Mouse (Mus musculus) ES-Bruce4 (cell line): Measurements from ENCODE around the gene Slc8a3. TPM values are rescaled to one million over a fixed set of nuclear protein-coding genes. Genes with fewer than 3 reads are reported as not detected.

Experiments used
- H3K27ac ChIP-seq: 2 replicates; pipeline ENCODE4 v1.5.1; 2012; ENCODE audit warnings: low read length, inconsistent platforms; ENCODE audit not compliant: insufficient read depth
- H3K27me3 ChIP-seq: 2 replicates; pipeline ENCODE4 v1.6.1; 2012; ENCODE audit warnings: mild to moderate bottlenecking, low read length, inconsistent platforms; ENCODE audit not compliant: control insufficient read depth, poor library complexity, insufficient read depth, severe bottlenecking
- H3K36me3 ChIP-seq: 2 replicates; pipeline ENCODE4 v1.6.1; 2012; ENCODE audit warnings: inconsistent platforms, mild to moderate bottlenecking, low read length, moderate library complexity; ENCODE audit not compliant: control insufficient read depth, poor library complexity, insufficient read depth, severe bottlenecking
- H3K4me1 ChIP-seq: one replicate; pipeline ENCODE4 v1.8.1; 2011; ENCODE audit warnings: low read length; ENCODE audit not compliant: control insufficient read depth, insufficient read depth
- H3K4me3 ChIP-seq: 2 replicates; pipeline ENCODE4 v1.5.1; 2011; ENCODE audit warnings: low read depth, mild to moderate bottlenecking, low read length
- H3K9ac ChIP-seq: 2 replicates; pipeline ENCODE4 v1.6.1; 2012; ENCODE audit warnings: low read depth, mild to moderate bottlenecking, inconsistent platforms; ENCODE audit not compliant: poor library complexity, severe bottlenecking
- H3K9me3 ChIP-seq: replicated peaks from 2 replicates; pipeline ENCODE4 v1.6.1; 2012; ENCODE audit warnings: mild to moderate bottlenecking, low read length, inconsistent platforms; ENCODE audit not compliant: control insufficient read depth, poor library complexity, insufficient read depth, severe bottlenecking
- CTCF ChIP-seq: IDR thresholded peaks from one replicate; pipeline ENCODE4 v1.8.1; 2011; ENCODE audit warnings: low read depth, low read length
- EP300 ChIP-seq: IDR thresholded peaks from 2 replicates; pipeline ENCODE4 v1.6.1; 2011; ENCODE audit warnings: low read depth, low read length; ENCODE audit not compliant: insufficient read depth
- POLR2A ChIP-seq: IDR thresholded peaks from one replicate; pipeline ENCODE4 v1.8.1; 2011; ENCODE audit warnings: low read length; ENCODE audit not compliant: insufficient read depth
- polyA plus RNA-seq: library from polyadenylated mRNA; stranded (reverse); fragments of >200 nt; gene quantifications from 2 replicates; pipeline ENCODE4 v1.2.4, GENCODE M21; 2011; ENCODE audit warnings: low read depth; ENCODE audit not compliant: missing spikeins, insufficient read depth, insufficient read length

The Slc8a3 gene
- polyA plus RNA-seq, 1 experiment: 0.70 TPM

DNA sequence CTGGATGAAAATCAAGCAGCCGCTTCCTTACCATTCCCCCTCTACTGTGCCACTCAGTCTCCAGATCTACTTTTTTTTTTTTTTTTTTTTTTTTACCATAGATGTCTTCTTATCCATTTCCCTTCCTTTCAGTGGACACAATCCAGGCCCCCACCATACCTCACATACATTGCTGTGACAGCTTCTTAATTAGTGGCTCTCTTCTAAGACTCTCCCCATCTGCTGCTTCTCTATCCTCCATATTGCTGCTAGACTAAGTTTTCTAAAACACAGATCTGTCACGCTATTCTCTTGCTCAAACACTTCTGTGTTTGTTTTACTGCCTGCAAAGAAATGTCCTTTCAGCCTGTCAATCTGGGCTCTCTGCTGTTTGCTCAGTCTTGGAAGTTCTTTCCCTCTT, 54.9 kb downstream of the Slc8a3 start:
- no peak for TF ChIP-seq POLR2A
- no peak for TF ChIP-seq EP300
- no peak for TF ChIP-seq CTCF
- H3K4me3 ChIP-seq: no peak overlapping the region
- no peaks in the 10 kb centered on the region for H3K4me1 ChIP-seq
- no peak overlapping the region for H3K9ac ChIP-seq
- H3K27me3 ChIP-seq: no peaks in the 10 kb centered on the region
- no peak overlapping the region for H3K27ac ChIP-seq
- no peaks in the 10 kb centered on the region for H3K9me3 ChIP-seq
- H3K36me3 ChIP-seq: no peaks in the 10 kb centered on the region

DNA sequence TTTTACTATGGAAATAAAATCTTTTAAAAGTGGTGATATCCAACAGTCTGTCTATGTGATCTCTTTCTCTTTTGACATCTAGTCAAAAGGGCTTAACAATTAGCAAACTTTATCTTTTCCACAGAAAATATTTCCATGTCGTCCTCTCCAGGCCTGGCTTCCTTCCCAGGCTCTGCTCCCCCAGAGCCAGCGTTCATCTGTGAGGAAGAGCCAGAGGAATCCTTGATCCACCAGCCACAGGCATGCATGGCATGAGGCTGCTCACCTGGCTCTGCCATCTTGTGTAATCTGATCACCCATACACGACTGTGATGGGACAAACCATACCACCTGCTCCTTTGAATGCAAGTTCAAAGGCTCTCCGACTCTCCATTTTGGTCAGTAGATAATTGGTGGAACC, 58.4 kb downstream of the Slc8a3 start:
- Histone ChIP-seq H3K4me3 (no peak overlapping the region), H3K4me1 (no peaks in the 10 kb centered on the region), H3K9me3 (no peaks in the 10 kb centered on the region), H3K27ac (no peak overlapping the region), H3K27me3 (no peaks in the 10 kb centered on the region), H3K36me3 (no peaks in the 10 kb centered on the region), H3K9ac (no peak overlapping the region)
- no peak for TF ChIP-seq CTCF
- no peak for TF ChIP-seq EP300
- no peak for TF ChIP-seq POLR2A

DNA sequence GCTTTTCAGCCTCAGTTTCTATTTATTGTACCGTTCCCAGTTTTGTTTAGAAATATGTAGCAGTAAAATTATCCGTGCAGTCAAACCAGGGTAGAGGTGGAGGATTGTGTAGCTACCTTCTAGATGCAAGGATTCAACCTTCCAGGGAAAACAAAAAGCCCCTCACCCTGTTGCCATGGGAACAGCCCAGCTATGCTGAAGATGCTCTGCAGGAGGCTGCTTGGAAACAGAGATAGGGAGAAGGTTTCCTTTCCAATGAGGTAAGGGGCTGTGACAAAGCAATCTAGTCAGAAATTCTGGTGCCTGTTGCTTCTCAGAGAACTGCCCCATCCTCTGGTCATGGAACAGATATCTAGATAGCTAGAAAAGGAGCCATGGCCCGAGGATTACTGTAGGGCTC, 59.6 kb downstream of the Slc8a3 start:
- no peak overlapping the region for H3K27ac ChIP-seq

DNA sequence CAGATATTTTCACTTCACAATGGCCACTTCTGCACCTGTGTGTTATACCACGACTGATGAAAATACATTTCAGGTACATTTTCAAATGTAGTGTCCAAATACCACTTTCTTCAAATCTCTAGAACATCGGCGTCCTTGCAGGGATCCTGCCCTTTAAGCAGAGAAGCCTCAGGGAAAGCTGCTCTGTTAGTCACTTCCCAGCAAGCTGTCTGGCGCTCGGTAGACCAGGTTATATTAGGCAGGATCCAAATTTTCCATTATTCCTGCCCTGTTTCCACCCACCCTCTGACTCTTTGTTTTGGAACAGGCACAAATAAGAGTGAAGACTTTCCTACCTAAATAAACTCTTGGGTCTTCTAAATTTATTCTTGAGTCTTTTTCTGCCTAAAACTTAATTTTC, 63.7 kb downstream of the Slc8a3 start:
- no peaks in the 10 kb centered on the region for H3K4me1 ChIP-seq
- no peak overlapping the region for H3K4me3 ChIP-seq
- no peaks in the 10 kb centered on the region; the same call in 1 of the 2 replicates for H3K27me3 ChIP-seq
- H3K27ac ChIP-seq: no peak overlapping the region
- H3K36me3 ChIP-seq: no peaks in the 10 kb centered on the region
- H3K9me3 ChIP-seq: no peaks in the 10 kb centered on the region
- no peak overlapping the region for H3K9ac ChIP-seq
- TF ChIP-seq POLR2A (no peak), EP300 (no peak), CTCF (no peak)

More for the DNA sequence above, 59.6 kb downstream of the Slc8a3 start:
- no peak overlapping the region for H3K4me3 ChIP-seq
- no peaks in the 10 kb centered on the region for H3K4me1 ChIP-seq
- no peak overlapping the region for H3K9ac ChIP-seq
- H3K9me3 ChIP-seq: no peaks in the 10 kb centered on the region
- no peaks in the 10 kb centered on the region; the same call in 1 of the 2 replicates for H3K27me3 ChIP-seq
- no peaks in the 10 kb centered on the region for H3K36me3 ChIP-seq
- TF ChIP-seq POLR2A (no peak), CTCF (no peak), EP300 (no peak)

DNA sequence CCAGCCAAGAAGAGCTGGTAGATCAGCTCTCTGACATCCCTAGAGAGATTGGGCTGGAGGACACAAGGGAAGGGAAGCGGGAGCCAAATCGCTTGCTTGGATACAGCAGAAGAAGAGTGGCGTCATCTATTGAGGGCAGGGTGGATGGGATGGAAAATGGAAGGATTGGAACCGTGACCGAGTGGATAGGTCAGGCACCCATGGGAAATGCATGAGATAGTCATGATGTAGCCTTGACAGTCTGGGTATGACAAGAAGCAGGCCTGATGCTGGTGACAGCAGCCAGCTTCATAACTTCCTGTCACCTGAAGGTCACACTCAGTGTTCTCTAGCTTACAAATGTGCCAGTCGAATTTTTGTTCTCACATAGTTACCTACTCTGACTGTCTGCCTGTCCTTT, 70.2 kb downstream of the Slc8a3 start:
- no peaks in the 10 kb centered on the region for H3K36me3 ChIP-seq
- H3K4me1 ChIP-seq: no peaks in the 10 kb centered on the region
- no peaks in the 10 kb centered on the region for H3K9me3 ChIP-seq
- H3K9ac ChIP-seq: no peak overlapping the region
- no peak overlapping the region for H3K4me3 ChIP-seq
- TF ChIP-seq CTCF (no peak), EP300 (no peak), POLR2A (no peak)
- no peaks in the 10 kb centered on the region for H3K27me3 ChIP-seq
- no peak overlapping the region for H3K27ac ChIP-seq

DNA sequence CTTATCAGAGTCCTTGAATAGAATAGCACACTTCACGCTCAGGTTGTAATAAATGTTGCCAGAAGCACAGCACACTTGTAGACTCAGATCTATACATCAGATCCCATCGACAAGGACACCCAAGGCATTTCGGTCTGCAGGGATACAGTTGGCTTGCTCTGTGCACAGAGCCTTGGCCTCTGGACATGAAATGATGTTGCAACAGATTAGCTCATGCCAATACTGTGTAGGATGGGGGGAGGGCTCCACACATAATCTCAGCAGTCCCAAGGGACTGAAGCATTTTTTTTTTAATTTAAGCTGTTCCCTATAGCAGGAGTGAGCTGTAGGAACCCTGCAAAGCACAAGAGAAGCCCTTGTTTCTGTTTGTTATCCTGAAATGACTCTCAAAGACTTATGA, 74.8 kb downstream of the Slc8a3 start:
- no peak overlapping the region for H3K9ac ChIP-seq
- no peak overlapping the region for H3K27ac ChIP-seq
- H3K27me3 ChIP-seq: no peaks in the 10 kb centered on the region
- H3K36me3 ChIP-seq: no peaks in the 10 kb centered on the region
- H3K9me3 ChIP-seq: no peaks in the 10 kb centered on the region
- H3K4me3 ChIP-seq: no peak overlapping the region
- H3K4me1 ChIP-seq: no peaks in the 10 kb centered on the region
- TF ChIP-seq EP300: no peak
